Mouse (Mus musculus) kidney, adult 2 months (tissue): ENCODE results near the gene Nop2.

Experiments used
- CTCF ChIP-seq: fragments of 200-500 bp; conservative IDR thresholded peaks from 2 replicates; pipeline ENCODE4 v1.5.1; 2011; ENCODE audit warnings: low read depth, mild to moderate bottlenecking, control low read depth, low read length, moderate library complexity, mixed read lengths; ENCODE audit not compliant: insufficient read depth, insufficient read length
- POLR2A ChIP-seq: fragments of 200-500 bp; IDR thresholded peaks from one replicate; pipeline ENCODE4 v1.6.1; 2011; ENCODE audit warnings: low read depth, low read length, control low read depth

DNA sequence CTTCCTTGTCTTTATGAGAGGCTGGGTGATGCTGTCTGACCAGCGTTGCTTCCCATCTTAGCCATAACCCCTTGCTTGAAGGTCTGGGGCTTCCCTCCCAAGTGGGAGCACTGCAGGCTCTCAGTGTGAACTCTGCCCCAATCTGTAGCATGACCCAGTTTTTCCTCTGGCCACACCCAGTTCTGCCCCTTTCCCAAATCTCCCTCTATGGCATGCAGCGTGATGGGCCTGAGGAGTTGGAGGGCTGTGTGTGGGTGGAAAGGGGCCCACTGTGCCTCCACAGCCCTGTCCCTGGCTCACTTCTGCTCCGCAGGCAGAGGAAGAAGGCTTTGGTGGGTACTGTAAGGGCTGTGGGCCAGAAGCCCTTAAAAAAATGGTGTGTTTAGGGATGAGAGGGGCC, 33.2 kb upstream of the Nop2 start:
- TF ChIP-seq POLR2A (no peak), CTCF (no peak)
